Mouse (Mus musculus) bone marrow, adult 2 months (tissue): ENCODE data around the gene Mnt. TPM values are rescaled to one million over a fixed set of nuclear protein-coding genes. Genes with fewer than 3 reads are reported as not detected.
A peak's percentile ranks its signal among the peaks of the same experiment; 100 is the strongest.

Experiments used
- H3K27ac ChIP-seq: fragments of 200-500 bp; 2 replicates; pipeline ENCODE4 v1.5.1; 2012; ENCODE audit warnings: low read depth, mild to moderate bottlenecking, control low read depth, inconsistent platforms, low read length; ENCODE audit not compliant: control insufficient read depth, poor library complexity, insufficient read depth
- H3K4me1 ChIP-seq: fragments of 200-500 bp; 2 replicates; pipeline ENCODE4 v1.6.1; 2011; ENCODE audit warnings: low read length; ENCODE audit not compliant: control insufficient read depth, insufficient read depth
- H3K4me3 ChIP-seq: fragments of 200-500 bp; replicated peaks from 2 replicates; pipeline ENCODE3; 2011; ENCODE audit warnings: mild to moderate bottlenecking, low read depth, low read length, control low read depth; ENCODE audit not compliant: control insufficient read depth
- CTCF ChIP-seq: fragments of 200-500 bp; IDR thresholded peaks from 2 replicates; pipeline ENCODE4 v1.5.1; 2011; ENCODE audit warnings: low read length, control low read depth; ENCODE audit not compliant: control insufficient read depth, insufficient read depth
- POLR2A ChIP-seq: fragments of 200-500 bp; IDR thresholded peaks from 2 replicates; pipeline ENCODE4 v1.6.1; 2011; ENCODE audit warnings: low read depth, mild to moderate bottlenecking, control low read depth, low read length, borderline replicate concordance; ENCODE audit not compliant: control insufficient read depth
- WGBS: fragments of 180-500 bp; shearing (Covaris S2); methylation state at CpG from one replicate; pipeline ENCODE4 v1.1.7; 2018; 5-methylcytosine and 5-hydroxymethylcytosine counted together
- polyA plus RNA-seq: library from polyadenylated mRNA; stranded (reverse); fragments of >200 nt; gene quantifications from 2 replicates; pipeline ENCODE4 v1.2.4, GENCODE M21; 2011; ENCODE audit warnings: low replicate concordance; ENCODE audit not compliant: missing spikeins, insufficient read depth, insufficient read length

The Mnt gene
- polyA plus RNA-seq, 1 experiment = 20.3 TPM

DNA sequence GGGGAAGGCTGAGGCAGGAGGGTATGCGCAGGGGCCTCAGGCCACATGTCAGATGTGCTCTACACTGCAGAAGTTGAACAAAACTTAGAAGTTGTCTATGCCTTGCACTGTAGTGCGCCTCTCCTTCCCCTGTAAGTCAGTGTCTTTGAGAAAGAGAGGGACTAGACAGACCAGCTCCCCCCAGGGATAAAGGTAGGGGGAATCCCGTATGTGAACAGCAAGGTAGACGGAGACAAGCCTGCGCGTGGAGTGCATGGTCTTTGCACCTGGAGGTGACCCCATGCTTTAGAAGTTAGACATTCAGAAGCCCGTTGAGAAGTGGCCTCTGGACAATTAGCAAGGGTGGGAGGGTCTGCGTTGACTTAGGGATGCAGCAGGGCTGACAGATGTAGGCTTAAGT, 10.0 kb downstream of the Mnt start:
- 94% methylated on average over 8 of the region's 8 CpGs for WGBS

DNA sequence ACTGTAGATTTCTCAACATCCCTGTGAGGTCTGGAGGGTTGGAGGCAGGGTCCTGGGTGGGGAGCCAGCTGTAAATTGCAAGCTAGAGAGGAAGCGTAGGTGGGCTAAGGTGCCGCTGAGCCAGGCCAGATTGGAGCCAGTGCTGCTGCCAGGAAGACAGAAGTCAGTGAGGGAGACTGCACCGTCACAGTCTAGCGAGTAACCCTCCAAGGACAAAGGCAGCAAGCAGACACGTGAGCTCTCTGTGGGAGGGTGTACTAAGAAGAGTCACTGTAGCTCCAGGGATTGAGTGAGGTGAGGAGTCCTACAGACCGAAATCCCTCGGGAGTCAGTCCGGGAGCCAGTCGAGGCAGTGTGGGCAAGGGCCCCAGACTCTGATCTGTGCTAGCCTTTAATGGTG, 10.6 kb downstream of the Mnt start:
- 88% methylated on average over 9 of the region's 9 CpGs for WGBS
- H3K4me3 ChIP-seq = no peak overlapping the region
- no peak overlapping the region for H3K27ac ChIP-seq
- TF ChIP-seq CTCF (no peak), POLR2A (no peak)
- H3K4me1 ChIP-seq = peaks cover 3% of the 10 kb centered on the region

More for the DNA sequence above, 10.0 kb downstream of the Mnt start:
- TF ChIP-seq POLR2A (no peak), CTCF (no peak)
- Histone ChIP-seq H3K4me3 (no peak overlapping the region), H3K27ac (no peak overlapping the region), H3K4me1 (peaks cover 3% of the 10 kb centered on the region)

GRCm38 (mm10) chr11:74842045-74842444, 11.3 kb downstream of the Mnt start:
- Histone ChIP-seq H3K4me3 (no peak overlapping the region), H3K4me1 (peaks cover 3% of the 10 kb centered on the region), H3K27ac (no peak overlapping the region)
- TF ChIP-seq CTCF = no peak
- no peak for TF ChIP-seq POLR2A
- 83% methylated on average over 13 of the region's 13 CpGs for WGBS

DNA sequence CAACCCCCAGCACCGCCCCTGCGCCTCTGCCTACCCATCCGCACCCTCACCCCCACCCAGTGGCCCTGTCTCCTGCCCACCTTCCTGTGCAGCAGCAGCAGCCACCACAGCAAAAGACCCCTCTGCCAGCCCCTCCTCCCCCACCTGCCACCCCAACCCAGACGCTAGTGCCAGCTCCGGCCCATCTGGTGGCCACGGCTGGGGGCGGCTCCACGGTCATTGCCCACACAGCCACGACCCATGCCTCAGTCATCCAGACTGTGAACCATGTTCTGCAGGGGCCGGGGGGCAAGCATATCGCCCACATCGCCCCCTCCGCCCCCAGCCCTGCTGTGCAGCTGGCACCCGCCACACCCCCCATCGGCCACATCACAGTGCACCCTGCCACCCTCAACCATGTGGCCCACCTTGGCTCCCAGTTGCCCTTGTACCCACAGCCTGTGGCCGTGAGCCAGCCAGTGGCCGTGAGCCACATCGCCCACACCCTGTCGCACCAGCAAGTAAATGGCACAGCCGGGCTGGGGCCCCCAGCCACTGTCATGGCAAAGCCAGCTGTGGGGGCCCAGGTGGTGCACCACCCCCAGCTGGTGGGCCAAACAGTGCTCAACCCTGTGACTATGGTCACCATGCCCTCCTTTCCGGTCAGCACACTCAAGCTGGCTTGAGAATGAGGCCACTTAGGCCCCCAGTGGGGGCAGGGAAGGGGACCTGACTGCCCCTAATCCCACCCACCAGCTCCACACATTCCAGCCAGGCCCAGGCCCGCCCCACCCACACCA, 12.1 kb downstream of the Mnt start:
- TF ChIP-seq POLR2A (no peak), CTCF (no peak)
- Histone ChIP-seq H3K27ac (no peak overlapping the region), H3K4me3 (no peak overlapping the region), H3K4me1 (peaks cover 3% of the 10 kb centered on the region)
- WGBS = 89% methylated on average over 22 of the region's 22 CpGs

- Histone ChIP-seq H3K4me3 (no peak overlapping the region), H3K4me1 (peaks cover 3% of the 10 kb centered on the region), H3K27ac (no peak overlapping the region)
- TF ChIP-seq POLR2A (no peak), CTCF (no peak)
- 79% methylated on average over 2 of the region's 2 CpGs for WGBS
Measured at GRCm38 (mm10) chr11:74843435-74843714, 12.7 kb downstream of the Mnt start.

DNA sequence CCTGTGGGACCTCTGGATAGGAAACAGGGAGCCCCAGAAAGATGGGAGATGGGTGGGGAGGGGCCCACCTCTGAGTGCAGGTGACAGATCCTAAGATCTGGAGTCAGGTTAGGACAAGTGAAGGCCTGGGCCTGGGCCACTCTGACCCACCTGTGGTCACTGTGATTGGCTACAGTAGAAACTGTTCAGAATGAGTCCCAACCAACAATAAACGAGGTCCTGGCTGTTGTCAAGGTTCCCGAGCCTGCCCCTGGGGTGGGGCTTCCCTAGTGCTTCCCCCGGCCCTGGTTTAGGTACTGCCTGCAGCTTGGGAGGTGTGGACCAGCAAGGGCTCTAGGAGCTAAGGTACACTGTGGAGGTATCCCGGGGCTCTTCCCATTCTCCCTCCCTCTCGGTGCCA, 13.0 kb downstream of the Mnt start:
- WGBS = 77% methylated on average over 5 of the region's 5 CpGs
- Histone ChIP-seq H3K4me3 (no peak overlapping the region), H3K4me1 (peaks cover 3% of the 10 kb centered on the region), H3K27ac (no peak overlapping the region)
- TF ChIP-seq POLR2A = no peak
- TF ChIP-seq CTCF = no peak

DNA sequence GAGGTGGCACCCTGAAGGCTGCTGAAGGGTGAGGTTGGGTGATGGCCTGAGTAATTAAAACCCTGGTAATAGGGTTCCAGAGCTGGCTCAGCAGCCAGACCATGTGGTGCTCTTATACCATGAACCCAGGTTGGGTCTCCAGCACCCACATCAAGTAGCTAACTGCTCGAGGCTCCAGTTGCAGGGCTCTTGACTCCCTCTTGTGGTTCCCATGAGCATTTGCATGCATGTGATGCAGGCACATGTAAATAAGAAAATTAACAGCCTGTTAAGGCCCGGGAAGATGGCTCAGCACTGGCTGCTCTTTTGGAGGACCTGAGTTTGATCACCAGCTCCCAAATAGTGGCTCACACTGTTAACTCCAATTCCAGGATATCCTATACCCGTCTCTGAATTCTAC, 15.1 kb downstream of the Mnt start:
- Histone ChIP-seq H3K27ac (no peak overlapping the region), H3K4me3 (no peak overlapping the region), H3K4me1 (no peaks in the 10 kb centered on the region; the same call in 1 of the 2 replicates)
- WGBS = 65% methylated on average over 3 of the region's 3 CpGs
- no peak for TF ChIP-seq POLR2A
- TF ChIP-seq CTCF = peak; percentile 23; the same call in 1 of the 2 replicates

DNA sequence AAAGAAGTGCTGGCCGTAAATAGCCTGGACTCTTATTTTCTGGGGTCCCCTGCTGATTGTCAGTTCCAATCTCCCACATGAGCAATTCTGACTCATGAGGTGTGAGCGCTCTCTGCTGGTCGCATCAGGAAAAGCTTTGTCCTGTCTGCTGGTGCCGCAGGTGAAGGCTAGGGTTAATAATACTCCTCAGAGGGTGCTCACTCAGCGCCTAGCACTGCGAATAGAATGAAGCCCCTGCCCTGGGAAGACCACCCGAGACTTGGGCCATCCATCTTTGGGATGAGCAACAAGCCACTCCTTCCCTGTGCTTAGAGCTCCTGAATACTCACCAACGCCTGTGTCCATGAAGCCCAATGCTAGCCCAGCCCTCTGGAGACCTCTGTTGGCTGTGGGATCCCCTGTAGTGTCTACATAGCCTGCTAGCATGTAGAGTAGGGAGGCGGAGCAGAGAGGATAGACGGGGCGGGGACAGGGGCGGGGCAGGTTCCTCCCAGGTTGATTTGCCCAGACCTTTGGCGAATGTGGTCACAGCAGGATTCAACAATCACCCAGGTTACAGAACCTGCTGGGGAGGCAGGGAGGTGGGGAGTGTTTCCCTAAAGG, 17.3 kb downstream of the Mnt start:
- no peaks in the 10 kb centered on the region; the same call in 1 of the 2 replicates for H3K4me1 ChIP-seq
- TF ChIP-seq POLR2A (no peak), CTCF (peak; percentile 89)
- H3K4me3 ChIP-seq = no peak overlapping the region
- no peak overlapping the region for H3K27ac ChIP-seq
- 7% methylated on average over 13 of the region's 13 CpGs for WGBS
